Mouse (Mus musculus): Measurements from ENCODE around the gene Bicra. TPM values are rescaled to one million over a fixed set of nuclear protein-coding genes. Genes with fewer than 3 reads are reported as not detected.

The Bicra gene
- total and polyA plus RNA-seq, 3 experiments = 0.81 to 14.1 TPM; not detected in 1

- Histone ChIP-seq H3K4me1 (ENCODE audit: control insufficient read depth in 1 of 2, insufficient read depth in 2 of 2, low read length in 2 of 2) (peaks cover 0 to 14% of the 10 kb centered on the region in 2 experiments; a peak in 3 of 4 replicates), H3K4me3 (ENCODE audit: control insufficient read depth in 1 of 2, insufficient read depth in 1 of 2, low read depth in 2 of 2, low read length in 2 of 2) (no peak overlapping the region), H3K27me3 (ENCODE audit: control insufficient read depth in 1 of 2, insufficient read depth in 2 of 2, low read length in 2 of 2) (no peaks in the 10 kb centered on the region), H3K79me2 (ENCODE audit: control insufficient read depth, insufficient read depth, low read length, poor library complexity) (peaks cover 17% of the 10 kb centered on the region), H3K9me3 (replicated peaks; ENCODE audit: insufficient read depth, low read length) (no peaks in the 10 kb centered on the region), H3K9ac (ENCODE audit: control insufficient read depth, low read depth, low read length, poor library complexity, severe bottlenecking) (no peak overlapping the region), H3K36me3 (ENCODE audit: control insufficient read depth in 1 of 2, insufficient read depth in 2 of 2, low read length in 2 of 2) (peaks cover 0 to 8% of the 10 kb centered on the region in 2 experiments; a peak in 1 of 4 replicates), H3K27ac (ENCODE audit: control insufficient read depth, low read depth, low read length) (no peak overlapping the region)
- DNase-seq (ENCODE audit: low read depth, low spot score) = no peak
- TF ChIP-seq TCF12 (IDR thresholded peaks at IDR 0.05; ENCODE audit: low read depth, low read length) = peak; percentile 26; the same call in 1 of the 2 replicates
- TF ChIP-seq ZC3H11A (IDR thresholded peaks at IDR 0.05; ENCODE audit: low read depth, low read length) = no peak
- no peak for TF ChIP-seq MYC (IDR thresholded peaks at IDR 0.05; ENCODE audit: low read depth, low read length)
- no peak for TF ChIP-seq USF2 (IDR thresholded peaks at IDR 0.05; ENCODE audit: borderline replicate concordance in 1 of 2, insufficient read depth in 1 of 2, low read depth in 1 of 2, low read length in 2 of 2)
- no peak for TF ChIP-seq NELFE (IDR thresholded peaks at IDR 0.05; ENCODE audit: low read depth, low read length)
- 0 out of 4 replicates have a peak, but pooled peaks of 1 of the 2 experiments have one; percentile 6 for TF ChIP-seq EP300 (IDR thresholded peaks at IDR 0.05; ENCODE audit: low read depth in 1 of 2, low read length in 2 of 2)
- no peak for TF ChIP-seq MAX (IDR thresholded peaks at IDR 0.05; ENCODE audit: low read length)
- TF ChIP-seq RAD21 (IDR thresholded peaks at IDR 0.05; ENCODE audit: low read depth, low read length) = no peak
- TF ChIP-seq GATA1 (IDR thresholded peaks at IDR 0.05; ENCODE audit: low read depth, low read length) = peak; percentile 47; the same call in 1 of the 2 replicates
Measured at GRCm38 (mm10) chr7:16033059-16033458, 14.7 kb downstream of the Bicra start.

- Histone ChIP-seq H3K79me2 (ENCODE audit: control insufficient read depth, insufficient read depth, low read length, poor library complexity) (peaks cover 10% of the 10 kb centered on the region), H3K36me3 (ENCODE audit: control insufficient read depth in 1 of 2, insufficient read depth in 2 of 2, low read length in 2 of 2) (peaks cover 0 to 8% of the 10 kb centered on the region in 2 experiments; a peak in 1 of 4 replicates), H3K27ac (ENCODE audit: control insufficient read depth, low read depth, low read length) (no peak overlapping the region), H3K9ac (ENCODE audit: control insufficient read depth, low read depth, low read length, poor library complexity, severe bottlenecking) (no peak overlapping the region), H3K9me3 (replicated peaks; ENCODE audit: insufficient read depth, low read length) (no peaks in the 10 kb centered on the region), H3K4me1 (ENCODE audit: control insufficient read depth in 1 of 2, insufficient read depth in 2 of 2, low read length in 2 of 2) (peaks cover 0 to 12% of the 10 kb centered on the region in 2 experiments; a peak in 3 of 4 replicates), H3K27me3 (ENCODE audit: control insufficient read depth in 1 of 2, insufficient read depth in 2 of 2, low read length in 2 of 2) (no peaks in the 10 kb centered on the region), H3K4me3 (ENCODE audit: control insufficient read depth in 1 of 2, insufficient read depth in 1 of 2, low read depth in 2 of 2, low read length in 2 of 2) (no peak overlapping the region)
- no peak for DNase-seq (ENCODE audit: low read depth, low spot score)
- TF ChIP-seq MYB (IDR thresholded peaks at IDR 0.05; ENCODE audit: low read depth, low read length) (no peak), POLR2A (IDR thresholded peaks at IDR 0.05; ENCODE audit: control insufficient read depth in 1 of 2, insufficient read depth in 1 of 2, low read depth in 1 of 2, low read length in 2 of 2, poor library complexity in 1 of 2) (no peak), BHLHE40 (IDR thresholded peaks at IDR 0.05; ENCODE audit: borderline replicate concordance, low read depth, low read length) (no peak)
Measured at GRCm38 (mm10) chr7:16031072-16031471, 16.6 kb downstream of the Bicra start.

GRCm38 (mm10) chr7:16028102-16028927 is 19.4 kb downstream of the Bicra start:
- Histone ChIP-seq H3K4me1 (ENCODE audit: control insufficient read depth in 1 of 2, insufficient read depth in 2 of 2, low read length in 2 of 2) (peaks cover 0 to 11% of the 10 kb centered on the region in 2 experiments; a peak in 2 of 4 replicates), H3K27ac (ENCODE audit: control insufficient read depth, low read depth, low read length) (no peak overlapping the region), H3K79me2 (ENCODE audit: control insufficient read depth, insufficient read depth, low read length, poor library complexity) (0 out of 2 replicates have a peak, but pooled peaks cover 9% of the 10 kb centered on the region), H3K36me3 (ENCODE audit: control insufficient read depth in 1 of 2, insufficient read depth in 2 of 2, low read length in 2 of 2) (peaks cover 0 to 9% of the 10 kb centered on the region in 2 experiments; a peak in 2 of 4 replicates), H3K27me3 (ENCODE audit: control insufficient read depth in 1 of 2, insufficient read depth in 2 of 2, low read length in 2 of 2) (no peaks in the 10 kb centered on the region), H3K9ac (ENCODE audit: control insufficient read depth, low read depth, low read length, poor library complexity, severe bottlenecking) (no peak overlapping the region), H3K4me3 (ENCODE audit: control insufficient read depth in 1 of 2, insufficient read depth in 1 of 2, low read depth in 2 of 2, low read length in 2 of 2) (no peak overlapping the region), H3K9me3 (replicated peaks; ENCODE audit: insufficient read depth, low read length) (no peaks in the 10 kb centered on the region)
- DNase-seq (ENCODE audit: low read depth, low spot score) = no peak
- no peak for TF ChIP-seq USF1 (IDR thresholded peaks at IDR 0.05; ENCODE audit: low read depth, low read length)
- no peak for TF ChIP-seq TBP (IDR thresholded peaks at IDR 0.05; ENCODE audit: low read depth, low read length)

Measured in MEL (cell line).